Mouse (Mus musculus) lung, postnatal 0 days (tissue): Measurements from ENCODE around the gene Fxyd3.

ENCODE experiments used
- CTCF ChIP-seq: IDR thresholded peaks from 2 replicates; pipeline ENCODE4 v1.5.1; 2016; ENCODE audit warnings: antibody characterized with exemption, mild to moderate bottlenecking
- EP300 ChIP-seq: IDR thresholded peaks from 2 replicates; pipeline ENCODE4 v1.6.1; 2016; ENCODE audit warnings: antibody characterized with exemption, mild to moderate bottlenecking, control low read depth

GRCm38 (mm10) chr7:31041023-31041407, 35.5 kb downstream of the Fxyd3 start:
- TF ChIP-seq CTCF: no peak
- no peak for TF ChIP-seq EP300
